Mouse (Mus musculus) left cerebral cortex, adult 18-20 months (tissue): Measurements from ENCODE around the gene Tmem232. TPM values are rescaled to one million over a fixed set of nuclear protein-coding genes. Genes with fewer than 3 reads are reported as not detected.
"Not testable (repeated sequence)": the region's sequence is repeated elsewhere in the genome, so short reads cannot be mapped to it uniquely, and the experiment has no call there.

Experiments
- DNase-seq, 2 experiments: peaks; one replicate each; pipeline ENCODE4 v3.0.0; 2021 to 2022; ENCODE audit warnings: low spot score in 2 of 2, mixed read lengths in 1 of 2
- long read RNA-seq, 2 experiments: library from polyadenylated mRNA; stranded (forward); transcript quantifications; one replicate each; pipeline ENCODE4 v2.0.0; 2021
- total RNA-seq, 2 experiments: library from RNA; stranded (reverse); gene quantifications; 2 replicates each; pipeline ENCODE4 v1.2.3; 2021

The Tmem232 gene
- total RNA-seq: 1 to 10 TPM; 1.9 to 2.5 TPM
- long read RNA-seq, experiment 1, partial matches to known transcripts: 1 of 4 reads
- long read RNA-seq, experiment 1, other reads (novel, unspliced or antisense): 2 of 4 reads
- long read RNA-seq, experiment 2, partial matches to known transcripts: 4 of 6 reads
- long read RNA-seq, experiment 2, other reads (novel, unspliced or antisense): 2 of 6 reads

- DNase-seq: peak in 1 of 2 experiments; percentile 23
These were observed at the start of gene Tmem232 for GRCm38 (mm10) chr17:65540441-65541272. Gene Tmem232 (minus strand): TSS chr17:65540782.

- DNase-seq: no peak
These were observed 46.3 kb upstream of the Tmem232 start for GRCm38 (mm10) chr17:65586892-65587291.

GRCm38 (mm10) chr17:65581440-65581839 lies 40.9 kb upstream of the Tmem232 start:
- no peak for DNase-seq

GRCm38 (mm10) chr17:65579766-65580165 lies 39.2 kb upstream of the Tmem232 start:
- DNase-seq: no peak

GRCm38 (mm10) chr17:65575339-65575738 lies 34.8 kb upstream of the Tmem232 start:
- no peak for DNase-seq

GRCm38 (mm10) chr17:65574850-65575249 lies 34.3 kb upstream of the Tmem232 start:
- no peak for DNase-seq

- DNase-seq: peak in 1 of 2 experiments; percentile 28
These were observed 31.3 kb upstream of the Tmem232 start for GRCm38 (mm10) chr17:65571866-65572265.

- no peak for DNase-seq
These were observed 30.9 kb upstream of the Tmem232 start for GRCm38 (mm10) chr17:65571466-65571865.

GRCm38 (mm10) chr17:65564189-65564588 lies 23.6 kb upstream of the Tmem232 start:
- no peak for DNase-seq

- no peak for DNase-seq
These were observed 22.8 kb upstream of the Tmem232 start for GRCm38 (mm10) chr17:65563345-65563744.

- peak; percentile 68 to 87 for DNase-seq
These were observed 22.2 kb upstream of the Tmem232 start for GRCm38 (mm10) chr17:65562761-65563160.

- DNase-seq: no peak
These were observed 20.9 kb upstream of the Tmem232 start for GRCm38 (mm10) chr17:65561361-65562015.

GRCm38 (mm10) chr17:65559273-65559672 lies 18.7 kb upstream of the Tmem232 start:
- no peak for DNase-seq

- DNase-seq: no peak
These were observed 18.2 kb upstream of the Tmem232 start for GRCm38 (mm10) chr17:65558788-65559187.

GRCm38 (mm10) chr17:65558217-65558616 lies 17.6 kb upstream of the Tmem232 start:
- peak; percentile 40 to 62 for DNase-seq

- no peak for DNase-seq
These were observed 16.6 kb upstream of the Tmem232 start for GRCm38 (mm10) chr17:65557212-65557611.

- DNase-seq: no peak
These were observed 16.2 kb upstream of the Tmem232 start for GRCm38 (mm10) chr17:65556798-65557197.

GRCm38 (mm10) chr17:65552426-65552997 lies 11.9 kb upstream of the Tmem232 start:
- no peak for DNase-seq

GRCm38 (mm10) chr17:65550357-65550756 lies 9.8 kb upstream of the Tmem232 start:
- DNase-seq: no peak

GRCm38 (mm10) chr17:65548698-65549365 lies 8.2 kb upstream of the Tmem232 start:
- DNase-seq: no peak

GRCm38 (mm10) chr17:65546221-65546620 lies 5.6 kb upstream of the Tmem232 start:
- DNase-seq: not testable (repeated sequence)
